Mouse (Mus musculus) heart, postnatal 4 days (tissue): ENCODE measurements around the gene Sh2d5. TPM values are rescaled to one million over a fixed set of nuclear protein-coding genes. Genes with fewer than 3 reads are reported as not detected.

Experiments used
- DNase-seq: peaks from one replicate; pipeline ENCODE4 v3.0.0; 2021
- total RNA-seq, 2 experiments: library from RNA; stranded (reverse); gene quantifications; 2 replicates each; pipeline ENCODE4 v1.2.3; 2021

Gene Sh2d5
- under 1 TPM; 0.29 to 0.36 TPM for total RNA-seq

DNA sequence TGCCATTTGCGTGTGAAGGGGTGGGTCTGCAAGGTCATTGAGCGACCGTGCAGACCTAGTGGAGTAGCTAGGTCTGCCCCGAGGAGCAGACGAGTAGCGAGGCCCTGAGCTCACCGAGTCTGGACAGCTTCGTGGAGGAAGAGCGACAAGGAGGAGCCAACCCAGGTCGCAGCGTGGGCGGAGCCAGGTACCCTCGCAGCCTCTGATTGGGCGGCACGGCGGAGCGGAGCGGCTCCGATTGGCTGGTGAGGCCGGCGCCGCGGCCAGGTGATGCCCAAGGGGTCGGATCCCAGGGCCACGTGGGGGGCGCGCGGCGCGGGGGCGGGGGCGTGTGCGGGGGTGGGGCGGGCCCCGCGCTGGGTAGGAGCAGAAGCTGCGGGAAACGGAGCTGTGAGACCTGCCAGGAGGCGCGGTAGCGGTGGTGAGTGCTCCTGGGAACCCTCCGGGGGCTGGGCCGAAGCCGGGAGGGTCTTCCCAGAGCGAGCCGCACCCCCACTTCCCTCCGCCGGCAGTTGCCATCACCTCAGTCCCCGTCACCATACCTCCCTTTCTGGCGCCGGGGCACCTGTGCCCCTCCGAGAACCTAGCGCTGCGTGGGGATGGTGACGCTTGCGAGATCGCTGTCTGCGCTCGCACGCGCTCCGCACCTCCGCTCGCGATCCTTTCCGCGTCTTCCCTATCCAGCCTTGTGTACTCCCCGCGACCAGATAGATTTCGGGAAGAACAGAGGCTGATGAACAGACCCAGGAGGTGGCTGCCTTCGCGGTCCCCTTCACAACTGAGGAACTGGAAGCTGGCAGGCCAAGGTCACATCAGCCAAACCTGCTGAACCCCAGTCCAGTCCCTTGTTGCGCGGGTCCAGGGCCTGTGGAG lies at the start of gene Sh2d5, which contains the start of gene Kif17:
Sh2d5 (plus strand) TSS at position 316 of the 873 bp plus-strand sequence.
Kif17 (plus strand) TSS at position 348 of the 873 bp plus-strand sequence.
- DNase-seq = peak; percentile 63

- no peak for DNase-seq
Observed at GRCm38 (mm10) chr4:138200769-138201168, 49.4 kb upstream of the Sh2d5 start.

DNA sequence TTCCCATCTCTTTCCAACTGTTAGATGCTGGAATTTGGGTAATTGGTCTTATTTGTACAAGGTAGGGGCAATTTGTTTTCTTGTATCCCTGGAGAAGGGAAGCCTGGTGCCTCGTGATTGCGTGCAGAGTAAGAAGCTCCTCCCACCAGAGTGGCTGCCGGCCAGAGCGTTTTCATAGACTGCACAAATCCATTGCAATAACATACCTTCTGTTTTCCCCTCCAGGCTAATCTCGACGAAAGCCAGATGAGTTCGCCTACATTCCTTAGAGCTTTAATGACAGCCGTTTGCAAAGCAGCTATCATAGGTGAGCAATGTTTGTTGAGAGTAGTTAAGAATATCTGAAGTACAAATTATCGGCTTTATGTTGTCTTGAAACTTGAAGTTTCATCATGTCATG lies 48.5 kb upstream of the Sh2d5 start:
- no peak for DNase-seq

DNA sequence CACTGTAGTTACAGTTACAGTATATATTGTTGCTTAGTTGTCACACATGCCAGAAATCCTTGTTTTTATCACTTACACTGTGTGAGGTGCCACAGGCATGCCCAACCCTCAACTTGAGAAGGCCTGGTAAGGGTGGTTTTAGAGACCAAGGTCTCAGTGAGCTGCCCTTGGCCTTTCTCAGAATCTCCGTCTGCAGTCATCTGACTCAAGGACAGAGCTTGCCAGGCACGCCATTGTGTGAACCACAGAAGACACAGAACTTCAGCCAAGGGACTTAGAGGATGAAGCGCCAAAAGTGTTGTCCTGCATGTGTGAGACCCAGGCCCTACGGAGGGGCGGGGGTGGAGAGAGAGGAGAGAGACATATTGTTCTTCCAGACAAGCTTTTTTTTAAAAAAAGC lies 40.1 kb upstream of the Sh2d5 start:
- DNase-seq = no peak

DNA sequence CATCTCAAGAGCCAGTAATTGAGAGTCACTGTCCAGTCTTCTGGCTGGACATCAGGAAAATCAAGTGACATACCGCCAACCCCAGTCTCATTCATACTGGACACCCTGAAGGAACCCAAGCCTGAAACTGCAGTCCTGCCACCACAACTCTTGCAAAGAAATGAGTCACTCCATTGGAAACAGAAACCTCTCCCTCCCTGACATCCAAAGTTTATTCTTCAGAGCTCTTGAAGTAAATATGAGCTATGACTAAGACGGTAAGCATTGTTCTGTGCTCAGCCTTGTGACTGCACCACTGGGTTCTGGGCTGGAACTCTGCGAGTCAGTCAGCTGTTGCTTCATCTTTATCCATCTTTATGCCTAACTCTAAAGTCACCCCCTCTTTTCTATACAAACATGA lies 36.3 kb upstream of the Sh2d5 start:
- DNase-seq = no peak

- no peak for DNase-seq
Observed at GRCm38 (mm10) chr4:138215671-138216199, 34.5 kb upstream of the Sh2d5 start.

GRCm38 (mm10) chr4:138216200-138216890 lies 33.9 kb upstream of the Sh2d5 start, which contains the start of gene Hp1bp3:
TSS of gene Hp1bp3 (plus strand) at chr4:138216296.
- DNase-seq = peak; percentile 87

GRCm38 (mm10) chr4:138216891-138217392 lies 33.3 kb upstream of the Sh2d5 start:
- peak; percentile 99 for DNase-seq

DNA sequence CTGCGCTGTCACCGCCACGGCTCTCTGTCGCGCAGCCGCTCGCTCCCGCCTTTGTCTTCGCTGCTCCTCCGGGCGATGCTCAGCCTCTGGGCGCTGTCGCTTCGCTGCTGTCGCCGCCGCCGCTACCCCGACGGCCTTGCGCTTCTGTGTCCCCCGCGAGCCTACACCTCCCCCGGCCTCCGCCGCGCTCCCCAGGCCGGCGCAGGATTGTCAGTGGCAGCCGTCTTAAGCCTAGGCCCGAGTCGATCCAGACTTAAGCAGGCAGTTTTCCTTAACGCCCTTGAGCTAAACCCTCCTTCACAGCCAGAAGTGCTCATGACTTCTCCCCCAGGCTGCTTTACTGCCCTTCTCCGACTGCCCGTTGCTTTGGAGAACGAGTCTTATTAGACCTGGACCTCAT lies 32.8 kb upstream of the Sh2d5 start:
- DNase-seq = peak; percentile 44

DNA sequence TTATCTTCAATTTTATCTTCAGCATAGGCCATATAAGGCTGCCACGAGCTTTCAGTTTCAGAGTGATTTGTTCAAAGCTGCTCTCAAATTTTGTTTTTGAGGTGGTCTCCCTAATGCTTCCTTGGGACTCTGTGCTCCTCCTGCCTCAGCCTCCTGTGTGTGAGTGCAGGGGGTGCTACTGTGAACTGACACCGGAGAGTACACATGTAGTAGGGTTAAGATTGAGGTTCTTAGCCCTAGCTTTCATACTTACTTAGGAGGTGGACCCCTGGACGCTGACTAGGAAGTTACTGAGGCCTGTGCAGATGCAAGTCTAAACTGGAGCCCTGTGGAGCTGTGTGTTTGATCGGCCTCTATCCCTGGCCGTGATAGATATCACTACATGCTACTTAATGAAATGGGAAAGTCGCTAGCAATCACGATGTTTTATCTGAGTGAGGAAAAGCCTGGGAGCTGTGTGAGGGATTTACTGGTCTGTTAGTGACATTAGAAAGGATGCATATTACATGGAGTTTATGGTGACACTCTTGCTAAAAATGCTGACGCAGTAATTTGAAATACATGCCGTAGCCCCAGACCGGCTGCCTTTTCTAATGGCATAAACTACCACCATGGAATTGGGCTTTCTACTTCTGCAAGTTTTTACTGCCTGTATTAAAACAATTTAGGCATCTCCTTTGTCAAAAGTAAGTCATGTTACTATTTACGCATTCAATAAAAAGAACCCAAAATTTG lies 32.1 kb upstream of the Sh2d5 start:
- no peak for DNase-seq

DNA sequence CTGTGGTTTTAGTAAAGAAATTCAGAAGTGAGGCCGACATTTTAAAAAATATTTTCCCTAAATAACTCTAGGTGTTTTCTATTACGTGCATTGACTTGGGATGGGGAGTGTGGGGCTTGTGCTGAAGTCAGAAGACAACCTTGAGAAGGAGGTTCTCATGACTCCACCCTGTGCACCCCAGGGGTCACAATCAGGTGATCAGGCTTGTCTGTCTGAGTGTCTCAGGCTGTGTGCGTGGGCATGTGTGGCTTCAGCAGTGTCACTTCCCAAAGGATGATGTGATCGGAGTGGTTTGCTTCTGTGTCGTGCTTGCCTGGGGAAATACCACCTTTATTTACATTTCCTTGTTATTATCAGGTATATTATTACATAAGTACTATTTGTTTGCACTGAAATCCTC lies 30.9 kb upstream of the Sh2d5 start:
- no peak for DNase-seq

- DNase-seq = no peak
Observed at GRCm38 (mm10) chr4:138220761-138221160, 29.4 kb upstream of the Sh2d5 start.

GRCm38 (mm10) chr4:138221406-138221805 lies 28.8 kb upstream of the Sh2d5 start:
- DNase-seq = no peak

DNA sequence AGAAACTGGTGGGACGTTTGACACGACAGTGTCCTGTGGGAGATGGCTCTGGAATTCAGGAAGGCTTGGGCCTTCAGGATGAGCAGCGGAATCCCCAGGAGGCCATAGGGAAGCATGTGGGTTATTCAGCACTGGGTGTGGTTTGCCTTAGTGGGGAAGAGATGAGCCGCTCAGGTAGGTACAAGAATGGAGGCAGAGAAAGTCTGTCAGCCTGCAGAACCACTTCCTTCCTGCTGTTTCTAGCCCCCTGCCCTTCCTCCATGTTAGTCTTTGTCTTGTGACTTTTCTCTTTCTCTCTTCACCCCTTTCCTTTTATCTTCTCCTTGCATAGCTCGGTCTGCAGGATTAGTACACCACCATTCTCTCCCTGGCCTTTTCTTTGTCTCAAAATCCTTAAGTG lies 27.8 kb upstream of the Sh2d5 start:
- no peak for DNase-seq

DNA sequence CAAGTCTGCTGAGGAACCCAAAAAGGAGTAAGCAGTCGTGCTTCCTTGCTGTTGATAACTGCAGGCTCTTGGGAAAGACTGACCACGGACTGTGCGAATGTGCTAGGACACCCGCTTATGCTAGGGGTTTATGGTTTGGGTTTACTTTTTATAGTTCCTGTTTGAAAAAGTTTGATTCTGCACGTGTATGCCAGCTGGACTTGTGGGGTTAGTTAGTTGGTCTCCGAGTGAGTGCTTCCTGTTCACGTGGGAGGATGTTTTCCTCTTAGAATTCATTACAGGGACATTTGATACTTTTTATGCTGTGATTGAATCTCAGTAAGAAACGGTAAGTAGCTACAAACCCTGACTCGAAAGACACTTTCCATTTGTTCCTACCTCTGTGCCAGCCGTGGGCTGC lies 26.6 kb upstream of the Sh2d5 start:
- no peak for DNase-seq

DNA sequence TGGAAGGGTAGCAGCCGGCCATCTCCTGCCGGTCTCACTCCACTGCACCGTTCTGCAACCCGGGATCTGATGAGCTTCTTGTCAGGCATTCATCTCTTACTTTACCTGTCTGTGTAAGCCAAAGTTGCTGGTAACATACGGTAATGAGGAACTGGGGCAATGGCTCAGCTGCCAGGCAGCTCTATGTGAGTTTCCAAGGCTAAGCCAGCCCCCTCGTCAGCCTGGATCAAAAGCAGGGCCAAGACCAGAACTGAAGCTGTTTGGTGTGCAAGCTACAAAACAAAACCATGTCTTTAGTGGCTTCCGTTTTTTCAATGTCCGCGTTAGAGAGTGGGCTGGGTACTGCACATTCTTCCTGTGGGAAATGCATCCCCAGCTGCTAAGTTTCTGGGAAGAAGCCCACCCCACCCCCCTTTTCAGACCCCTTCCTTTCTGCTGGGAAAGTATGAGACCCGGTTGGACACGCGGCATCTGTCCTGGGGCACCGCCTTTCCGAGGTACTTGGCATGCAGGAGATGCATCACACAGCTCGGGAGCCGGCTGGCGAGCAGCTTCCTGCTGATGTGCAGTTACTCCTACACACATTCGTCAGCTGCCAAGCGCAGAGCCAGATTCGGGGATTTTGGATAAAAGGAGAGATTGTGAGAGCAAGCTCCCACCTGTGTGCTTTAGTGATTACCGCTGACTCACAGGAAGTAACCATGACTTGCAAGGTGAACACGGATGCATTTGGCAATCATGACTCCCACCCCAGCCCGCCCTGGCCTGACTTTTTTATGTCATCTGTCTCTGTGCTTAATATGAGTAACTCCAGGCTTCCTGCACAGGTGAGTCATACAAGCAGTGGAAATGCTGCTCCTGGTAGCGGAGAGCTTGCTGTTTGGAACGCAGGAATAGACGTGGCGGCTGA lies 3.2 kb upstream of the Sh2d5 start:
- DNase-seq = peak; percentile 20

DNA sequence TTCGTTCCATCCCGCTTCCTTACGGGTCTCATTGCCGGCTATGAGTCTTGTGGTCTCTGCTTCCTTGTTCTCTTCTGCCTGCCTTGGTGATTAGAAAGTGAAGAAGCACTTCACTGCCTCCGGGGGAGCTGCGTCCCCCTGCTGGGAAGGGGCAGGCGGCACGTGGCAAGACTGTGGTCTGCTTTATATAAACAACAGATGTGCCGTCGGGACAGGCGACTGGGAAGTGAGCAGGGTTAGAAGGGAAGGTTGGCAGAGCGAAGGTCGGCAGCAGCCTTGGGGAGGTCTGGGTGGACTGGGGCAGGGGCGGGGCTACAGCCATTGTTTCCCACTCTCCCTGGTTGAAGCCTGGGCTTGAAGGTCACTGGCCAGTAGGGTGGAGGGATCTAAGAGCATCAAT lies 1.6 kb downstream of the Sh2d5 start:
- DNase-seq = peak; percentile 19

GRCm38 (mm10) chr4:138252231-138252630 lies 2.0 kb downstream of the Sh2d5 start:
- DNase-seq = no peak

GRCm38 (mm10) chr4:138257116-138257687 lies 7.0 kb downstream of the Sh2d5 start:
- no peak for DNase-seq

GRCm38 (mm10) chr4:138258663-138259062 lies 8.5 kb downstream of the Sh2d5 start:
- no peak for DNase-seq

DNA sequence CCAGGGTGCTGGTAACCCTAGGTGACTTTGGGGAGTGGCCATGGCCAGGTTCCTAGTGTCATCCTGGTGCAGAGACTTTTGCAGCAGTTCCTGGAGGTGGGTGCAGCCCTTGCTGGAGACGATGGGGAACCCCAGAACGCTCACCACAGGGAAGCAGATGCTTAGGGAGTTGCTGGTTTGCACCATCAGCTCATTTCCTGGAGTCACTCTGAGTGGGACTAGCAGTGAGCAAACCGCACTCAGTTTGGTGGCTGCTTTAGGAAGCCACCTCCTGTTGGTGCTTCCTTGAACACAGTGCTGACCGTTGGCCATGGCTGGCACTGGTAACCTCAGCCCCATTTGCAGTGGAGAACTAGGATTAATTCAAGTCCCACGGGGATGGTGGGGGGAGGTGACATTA lies 9.3 kb downstream of the Sh2d5 start:
- DNase-seq = no peak
